In genomic region chr5:39612240-39612639, GRCm38 (mm10) we compare ENCODE assay signal across 21 mouse cellular contexts.
DNase-seq lines count a peak whose midpoint lies in the region; ATAC-seq and TF ChIP-seq lines count a peak whose summit lies in the region.
"Had no signal": no experiment of that assay in that cellular context is flagged by ENCODE, and none has a peak within 500 bp of the region (broad histone marks: within the 10 kb centered on the region; RNA-seq: fewer than 3 reads in every experiment).

No protein-coding gene starts in this region.

- no peak overlapping the region for H3K9ac ChIP-seq in kidney, embryonic 15.5 days
- H3K9ac ChIP-seq: heart, embryonic 13.5 days; hindbrain, embryonic 12.5 days; limb, embryonic 13.5 days; liver, embryonic 15.5 days; neural tube, embryonic 13.5 days; stomach, embryonic 15.5 days had no signal

- H3K4me3 ChIP-seq in kidney, embryonic 15.5 days (replicated peaks) = no peak overlapping the region
- H3K4me3 ChIP-seq in gastrocnemius, adult 2 months = no peak overlapping the region
- H3K4me3 ChIP-seq: heart, embryonic 13.5 days; hindbrain, embryonic 12.5 days; limb, embryonic 13.5 days; liver, embryonic 15.5 days; midbrain, embryonic 10.5 days; neural tube, embryonic 13.5 days; stomach, embryonic 15.5 days had no signal

- in situ Hi-C loops in Patski (cut with MboI; ENCODE audit: low pct_unique_long_range_greater_than_20kb) = no loop called here

- TF ChIP-seq CTCF in Patski (IDR thresholded peaks at IDR 0.05) = no peak
- no peak for TF ChIP-seq CTCF in gastrocnemius, adult 2 months (IDR thresholded peaks at IDR 0.05)

- DNase-seq in kidney, adult 11 months = peak; percentile 64
- DNase-seq in Patski (ENCODE audit: low read depth, low spot score) = peak; percentile 53
- DNase-seq in adrenal gland, postnatal 14 days = peak; percentile 39
- DNase-seq in kidney, postnatal 25 days = peak; percentile 48 to 69
- no peak for DNase-seq in gastrocnemius, adult 2 months
- DNase-seq: cerebellum, postnatal 14 days; embryo, embryonic 11 days; gastrocnemius, postnatal 36 days; layer of hippocampus, adult 9-11 months; right cerebral cortex, postnatal 14 days had no signal

- 48% methylated on average over 2 of the region's 2 CpGs for WGBS in kidney, embryonic 15.5 days

- H3K4me1 ChIP-seq in kidney, embryonic 15.5 days = no peaks in the 10 kb centered on the region
- H3K4me1 ChIP-seq: heart, embryonic 13.5 days; hindbrain, embryonic 12.5 days; limb, embryonic 13.5 days; liver, embryonic 15.5 days; midbrain, embryonic 10.5 days; stomach, embryonic 15.5 days had no signal

- CTCF ChIA-PET in Patski (lab: Charles Lee) = interaction anchor here (1.7 kb wide), 1 partner anchor 15 kb away, joined by 3 read pairs; no protein-coding TSS in a partner anchor

- ATAC-seq in kidney, embryonic 15.5 days (replicated peaks; ENCODE audit: low FRiP score) = no peak
- peak; percentile 92 for ATAC-seq in Patski
- no peak for ATAC-seq in megakaryocyte-erythroid progenitor cell, adult 5-6 weeks (replicated peaks; ENCODE audit: low FRiP score, low TSS enrichment, poor library complexity, severe bottlenecking)
- ATAC-seq: forebrain, embryonic 14.5 days; inflammation-experienced regulatory T-cells, adult 6 months had no signal

- no peaks in the 10 kb centered on the region for H3K36me3 ChIP-seq in kidney, embryonic 15.5 days
- H3K36me3 ChIP-seq: liver, embryonic 15.5 days; stomach, embryonic 15.5 days had no signal

- intact Hi-C loops in gastrocnemius, adult 2 months (cut with DNase I) = no loop called here

- no peaks in the 10 kb centered on the region for H3K27me3 ChIP-seq in kidney, embryonic 15.5 days
- H3K27me3 ChIP-seq in Patski = no peaks in the 10 kb centered on the region
- H3K27me3 ChIP-seq: heart, embryonic 13.5 days; hindbrain, embryonic 12.5 days; limb, embryonic 13.5 days; liver, embryonic 15.5 days; neural tube, embryonic 13.5 days; stomach, embryonic 15.5 days had no signal

- no peaks in the 10 kb centered on the region for H3K9me3 ChIP-seq in kidney, embryonic 15.5 days (replicated peaks)
- H3K9me3 ChIP-seq: heart, embryonic 13.5 days; hindbrain, embryonic 12.5 days; limb, embryonic 13.5 days; liver, embryonic 15.5 days; midbrain, embryonic 10.5 days; neural tube, embryonic 13.5 days; stomach, embryonic 15.5 days had no signal

- POLR2A ChIA-PET in Patski (lab: Charles Lee) = interaction anchor here (0.6 kb wide), 1 partner anchor 202 kb away, joined by 3 read pairs; no protein-coding TSS in a partner anchor

- no peak overlapping the region for H3K4me2 ChIP-seq in kidney, embryonic 15.5 days
- H3K4me2 ChIP-seq: heart, embryonic 13.5 days; hindbrain, embryonic 12.5 days; limb, embryonic 13.5 days; liver, embryonic 15.5 days; neural tube, embryonic 13.5 days; stomach, embryonic 15.5 days had no signal

- H3K27ac ChIP-seq in kidney, embryonic 15.5 days = no peak overlapping the region
- no peak overlapping the region for H3K27ac ChIP-seq in gastrocnemius, adult 2 months
- H3K27ac ChIP-seq: heart, embryonic 13.5 days; hindbrain, embryonic 12.5 days; limb, embryonic 13.5 days; liver, embryonic 15.5 days; midbrain, embryonic 10.5 days; neural tube, embryonic 13.5 days; stomach, embryonic 15.5 days had no signal
